12 mouse cellular contexts compared by ENCODE assay signal in the genomic region with DNA sequence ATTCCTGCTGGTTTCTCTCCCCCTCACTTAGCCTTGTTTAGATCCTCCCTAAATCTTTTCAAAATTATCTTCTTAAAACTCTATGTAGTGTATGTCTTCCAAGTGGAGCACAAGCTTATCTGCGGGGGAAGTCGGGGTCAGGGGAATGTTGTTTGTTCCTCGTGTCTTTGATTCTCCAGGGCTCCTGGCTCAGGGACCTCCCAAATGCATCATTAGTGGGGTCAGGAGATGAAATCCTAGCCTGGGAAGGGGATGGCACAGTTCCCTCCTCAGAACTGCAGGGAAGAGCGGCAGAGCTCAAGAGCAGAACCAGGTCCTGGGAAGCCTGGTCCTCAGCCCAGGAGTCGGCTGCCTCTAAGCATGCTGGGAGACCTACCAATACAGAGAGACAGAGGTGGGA. TPM values are rescaled to one million over a fixed set of nuclear protein-coding genes. Genes with fewer than 3 reads are reported as not detected.
A peak's percentile ranks its signal among the peaks of the same experiment; 100 is the strongest.
DNase-seq lines count a peak whose midpoint lies in the region; ATAC-seq and TF ChIP-seq lines count a peak whose summit lies in the region.
"Had no signal": no experiment of that assay in that cellular context is flagged by ENCODE, and none has a peak within 500 bp of the region (broad histone marks: within the 10 kb centered on the region; RNA-seq: fewer than 3 reads in every experiment).

No protein-coding gene starts in this region.

- peak overlapping the region; percentile 92 for H3K27ac ChIP-seq in lung, embryonic 16.5 days (ENCODE audit: low read length)
- H3K27ac ChIP-seq: midbrain, embryonic 12.5 days had no signal

- peak overlapping the region; percentile 15; the same call in 1 of the 2 replicates for H3K9ac ChIP-seq in lung, embryonic 16.5 days (ENCODE audit: low read length)
- H3K9ac ChIP-seq: midbrain, embryonic 12.5 days had no signal

- no peak overlapping the region for H3K4me3 ChIP-seq in lung, embryonic 16.5 days (ENCODE audit: low read length)
- H3K4me3 ChIP-seq in myocyte: no peak overlapping the region
- H3K4me3 ChIP-seq: midbrain, embryonic 12.5 days had no signal

- no peaks in the 10 kb centered on the region for H3K79me2 ChIP-seq in myocyte (ENCODE audit: control insufficient read depth, insufficient read depth)

- peak; percentile 17; the same call in 1 of the 2 replicates for ATAC-seq in lung, embryonic 16.5 days (ENCODE audit: low read depth)
- no peak for ATAC-seq in inflammation-experienced regulatory T-cells, adult 6 months

- TF ChIP-seq POLR2A in myocyte (IDR thresholded peaks at IDR 0.05; ENCODE audit: insufficient read length, low read depth): no peak

- no peak overlapping the region for H3ac ChIP-seq in myocyte (ENCODE audit: control insufficient read depth, insufficient read length)

- no peaks in the 10 kb centered on the region for H3K9me3 ChIP-seq in lung, embryonic 16.5 days (ENCODE audit: control insufficient read depth, low read length)
- H3K9me3 ChIP-seq: midbrain, embryonic 12.5 days had no signal

- H3K4me2 ChIP-seq in lung, embryonic 16.5 days (ENCODE audit: low read depth, low read length): no peak overlapping the region
- H3K4me2 ChIP-seq in myocyte (ENCODE audit: low read depth): peak overlapping the region; percentile 47
- H3K4me2 ChIP-seq: midbrain, embryonic 12.5 days had no signal

- H3K27me3 ChIP-seq in lung, embryonic 16.5 days (ENCODE audit: control insufficient read depth, insufficient read depth, low read depth, low read length): no peaks in the 10 kb centered on the region
- no peaks in the 10 kb centered on the region for H3K27me3 ChIP-seq in myocyte (ENCODE audit: control insufficient read depth, insufficient read depth, insufficient read length)
- H3K27me3 ChIP-seq: midbrain, embryonic 12.5 days had no signal

- peak; percentile 45 for DNase-seq in gastrocnemius, adult 18-20 months (ENCODE audit: low spot score)
- DNase-seq in gastrocnemius, postnatal 10 days: no peak
- DNase-seq in lung, postnatal 4 days: no peak
- peak; percentile 39 for DNase-seq in heart, postnatal 4 days
- DNase-seq in layer of hippocampus, adult 9-11 months: no peak

- peaks cover 67% of the 10 kb centered on the region for H3K4me1 ChIP-seq in lung, embryonic 16.5 days (replicated peaks; ENCODE audit: control insufficient read depth, insufficient read depth, low read length)

- H3K36me3 ChIP-seq in lung, embryonic 16.5 days (ENCODE audit: control insufficient read depth, insufficient read depth, low read length): no peaks in the 10 kb centered on the region
- no peaks in the 10 kb centered on the region for H3K36me3 ChIP-seq in myocyte (ENCODE audit: control insufficient read depth, insufficient read depth)
- H3K36me3 ChIP-seq: midbrain, embryonic 12.5 days had no signal

- WGBS in lung, embryonic 16.5 days: 28% methylated on average over 5 of the region's 5 CpGs

TF ChIP-seq in myocyte, 11 proteins besides CTCF, POLR2A, EP300 and RAD21:
- TF ChIP-seq CEBPB (IDR thresholded peaks at IDR 0.05; ENCODE audit: insufficient read depth, poor library complexity, severe bottlenecking) (no peak), MYOD1 (IDR thresholded peaks at IDR 0.05; ENCODE audit: control insufficient read depth in 1 of 3, insufficient read length in 2 of 3, low read depth in 2 of 3) (no peak), MAX (IDR thresholded peaks at IDR 0.05; ENCODE audit: low read depth) (no peak), E2F4 (IDR thresholded peaks at IDR 0.05; ENCODE audit: insufficient read depth) (no peak), TCF12 (IDR thresholded peaks at IDR 0.05; ENCODE audit: insufficient read depth, poor library complexity, severe bottlenecking) (no peak), MYOG (IDR thresholded peaks at IDR 0.05; ENCODE audit: control insufficient read depth in 1 of 3, insufficient read depth in 1 of 3, insufficient read length in 2 of 3, low read depth in 2 of 3) (no peak), USF1 (IDR thresholded peaks at IDR 0.05; ENCODE audit: low read depth) (no peak), SRF (IDR thresholded peaks at IDR 0.05; ENCODE audit: control insufficient read depth, insufficient read length, low read depth) (no peak), POLR2AphosphoS2 (IDR thresholded peaks at IDR 0.05; ENCODE audit: insufficient read length, low read depth) (no peak), REST (IDR thresholded peaks at IDR 0.05; ENCODE audit: insufficient read depth, insufficient read length) (no peak), TCF3 (IDR thresholded peaks at IDR 0.05; ENCODE audit: insufficient read length, low read depth) (no peak)

RNA-seq across cellular contexts. Expression of a gene that starts 2.3 kb away (rescaled TPM):
- total RNA-seq in gastrocnemius, adult 18-20 months (2021): 10 to 100 TPM; 30.5 to 42.8 TPM
- total RNA-seq in gastrocnemius, postnatal 10 days (2021): 10 to 100 TPM; 12.6 to 12.9 TPM
- polyA plus RNA-seq in lung, embryonic 16.5 days (2015; fragmentation: Nextera tagmentation; extraction: Ambion mirVana): 4.7 and 7.0 TPM in 2 replicates
- 10 to 100 TPM in 1 of 2 experiments, 1 to 10 TPM in 1; 4.6 to 10.6 TPM for total RNA-seq in heart, postnatal 4 days (2021)
- polyA plus RNA-seq in myocyte (2012; fragmentation: generic; extraction: Trizol): 12.0 TPM
- 10 to 100 TPM; 16.8 to 30.9 (median 17.3) TPM for polyA plus RNA-seq in inflammation-experienced regulatory T-cells, adult 6 months (2017; shearing (Covaris generic))

RNA-seq across cellular contexts. Expression of a gene that starts 12.6 kb away (rescaled TPM):
- total RNA-seq in gastrocnemius, adult 18-20 months (2021): 1 to 10 TPM; 2.8 to 3.7 TPM
- 1 to 10 TPM; 5.6 TPM for total RNA-seq in gastrocnemius, postnatal 10 days (2021)
- polyA plus RNA-seq in lung, embryonic 16.5 days (2015; fragmentation: Nextera tagmentation; extraction: Ambion mirVana): 21.6 and 22.8 TPM in 2 replicates
- total RNA-seq in heart, postnatal 4 days (2021): 1 to 10 TPM; 5.5 to 6.7 TPM
- polyA plus RNA-seq in myocyte (2012; fragmentation: generic; extraction: Trizol): 8.0 TPM
- 1 to 10 TPM; 5.7 to 6.7 (median 6.5) TPM for polyA plus RNA-seq in inflammation-experienced regulatory T-cells, adult 6 months (2017; shearing (Covaris generic))

RNA-seq across cellular contexts. Expression of a gene that starts 45.5 kb away (rescaled TPM):
- total RNA-seq in gastrocnemius, adult 18-20 months (2021): 1 to 10 TPM; 4.7 to 6.4 TPM
- 10 to 100 TPM; 12.0 to 15.6 TPM for total RNA-seq in gastrocnemius, postnatal 10 days (2021)
- polyA plus RNA-seq in lung, embryonic 16.5 days (2015; fragmentation: Nextera tagmentation; extraction: Ambion mirVana): 19.0 and 22.5 TPM in 2 replicates
- 10 to 100 TPM; 19.1 to 22.7 TPM for total RNA-seq in heart, postnatal 4 days (2021)
- polyA plus RNA-seq in myocyte (2012; fragmentation: generic; extraction: Trizol): 12.9 TPM
- polyA plus RNA-seq in inflammation-experienced regulatory T-cells, adult 6 months (2017; shearing (Covaris generic)): 10 to 100 TPM; 15.2 to 23.5 (median 19.1) TPM

RNA-seq across cellular contexts. Expression of a gene that starts 54.8 kb away (rescaled TPM):
- not detected for total RNA-seq in gastrocnemius, adult 18-20 months (2021)
- not detected for total RNA-seq in gastrocnemius, postnatal 10 days (2021)
- polyA plus RNA-seq in lung, embryonic 16.5 days (2015; fragmentation: Nextera tagmentation; extraction: Ambion mirVana): 0.24 TPM in 1 of 2 replicates, not detected in the other
- total RNA-seq in heart, postnatal 4 days (2021): not detected
- not detected for polyA plus RNA-seq in myocyte (2012; fragmentation: generic; extraction: Trizol)
- polyA plus RNA-seq in inflammation-experienced regulatory T-cells, adult 6 months (2017; shearing (Covaris generic)): not detected
- total RNA-seq: gastrocnemius, postnatal 4 days; layer of hippocampus, adult 8-10 months had no signal
- polyA plus RNA-seq: embryonic facial prominence, embryonic 11.5 days; midbrain, embryonic 12.5 days had no signal

Comparison
In these comparisons a context has a peak if more than half of its experiments do, and no peak if none do; other contexts are left out.
1. DNase-seq: peak in gastrocnemius, adult 18-20 months (single experiment) and heart, postnatal 4 days (single experiment); none in gastrocnemius, postnatal 10 days (single experiment), lung, postnatal 4 days (0 of 2) and layer of hippocampus, adult 9-11 months (single experiment).